Mouse (Mus musculus) kidney, embryonic 16.5 days (tissue): Measurements from ENCODE around the gene Smco4. TPM values are rescaled to one million over a fixed set of nuclear protein-coding genes. Genes with fewer than 3 reads are reported as not detected.

Experiments used
- ATAC-seq: fragments of 200-750 bp; cut with Nextera tagmentation; 2 replicates; pipeline ENCODE4 v1.8.0; 2017; ENCODE audit warnings: moderate TSS enrichment; ENCODE audit not compliant: low FRiP score, low TSS enrichment
- H3K27ac ChIP-seq: fragments of 300-500 bp; sonication (generic); 2 replicates; pipeline ENCODE4 v1.5.1; 2014; ENCODE audit warnings: low read length
- H3K27me3 ChIP-seq: fragments of 300-500 bp; sonication (generic); 2 replicates; pipeline ENCODE4 v1.6.1; 2014; ENCODE audit warnings: low read length, control low read depth, mixed read lengths; ENCODE audit not compliant: insufficient read depth
- H3K36me3 ChIP-seq: fragments of 300-500 bp; sonication (generic); 2 replicates; pipeline ENCODE4 v1.6.1; 2014; ENCODE audit warnings: low read length, control low read depth, mixed read lengths; ENCODE audit not compliant: insufficient read depth
- H3K4me1 ChIP-seq: fragments of 300-500 bp; sonication (generic); 2 replicates; pipeline ENCODE4 v1.6.1; 2014; ENCODE audit warnings: low read length, control low read depth, mixed read lengths; ENCODE audit not compliant: insufficient read depth
- H3K4me2 ChIP-seq: fragments of 300-500 bp; sonication (generic); replicated peaks from 2 replicates; pipeline ENCODE4 v1.6.1; 2014; ENCODE audit warnings: low read depth, low read length
- H3K4me3 ChIP-seq: fragments of 300-500 bp; sonication (generic); 2 replicates; pipeline ENCODE4 v1.5.1; 2014; ENCODE audit warnings: mild to moderate bottlenecking, low read length
- H3K9ac ChIP-seq: fragments of 300-500 bp; sonication (generic); replicated peaks from 2 replicates; pipeline ENCODE4 v1.6.1; 2014; ENCODE audit warnings: low read length
- H3K9me3 ChIP-seq: fragments of 300-500 bp; sonication (generic); 2 replicates; pipeline ENCODE4 v1.6.1; 2016; ENCODE audit warnings: low read length, control low read depth
- WGBS: fragments of 180-500 bp; shearing (Covaris S2); extraction: QIAGEN DNeasy Blood & Tissue Kit; methylation state at CpG from one replicate; pipeline ENCODE4 v1.1.7; 2014; 5-methylcytosine and 5-hydroxymethylcytosine counted together
- polyA plus RNA-seq: library from polyadenylated mRNA; unstranded; fragments of >200 nt; fragmentation: Nextera tagmentation; extraction: Ambion mirVana; gene quantifications from 2 replicates; pipeline ENCODE4 v1.2.1, GENCODE M21; 2015

The Smco4 gene
- polyA plus RNA-seq, 1 experiment from 2014 or later = 4.4 TPM

DNA sequence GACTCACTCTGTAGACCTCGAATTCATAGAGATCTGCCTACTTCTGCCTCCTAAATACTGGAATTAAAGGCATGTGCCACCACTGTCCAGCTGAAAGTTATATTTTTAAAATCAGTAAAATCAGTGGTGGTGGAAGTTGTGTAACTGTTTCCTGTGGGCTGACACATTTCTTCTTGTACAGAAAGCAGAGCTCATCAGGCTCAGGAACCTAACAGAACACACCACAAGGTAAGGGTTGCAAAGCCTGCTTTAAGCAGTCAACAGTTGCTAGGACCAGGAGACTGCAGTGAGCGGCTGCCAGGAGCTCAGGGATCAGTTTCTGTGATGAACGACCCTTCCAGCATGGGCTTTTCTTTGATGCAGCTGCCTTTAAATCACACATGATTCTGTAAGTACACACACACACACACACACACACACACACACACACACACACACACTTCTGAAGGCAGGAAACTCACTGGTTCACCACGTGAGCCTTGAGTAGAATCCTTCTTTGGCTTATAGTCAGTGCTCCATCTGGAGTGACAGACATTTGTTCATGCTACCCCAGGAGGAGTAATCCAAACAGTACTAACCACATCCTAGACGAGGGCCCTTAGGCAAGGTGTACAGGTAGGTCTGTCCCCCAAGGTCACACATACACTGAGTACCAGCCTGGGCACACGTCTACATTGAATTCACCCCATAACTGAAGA is 94.1 kb downstream of the Smco4 start:
- Histone ChIP-seq H3K9me3 (0 out of 2 replicates have a peak, but pooled peaks cover under 1% of the 10 kb centered on the region), H3K9ac (no peak overlapping the region), H3K4me2 (no peak overlapping the region), H3K4me3 (no peak overlapping the region), H3K27me3 (no peaks in the 10 kb centered on the region), H3K36me3 (no peaks in the 10 kb centered on the region), H3K27ac (no peak overlapping the region), H3K4me1 (no peaks in the 10 kb centered on the region)
- no peak for ATAC-seq
- WGBS = 39% methylated on average over 6 of the region's 6 CpGs

- Histone ChIP-seq H3K4me2 (no peak overlapping the region), H3K4me1 (no peaks in the 10 kb centered on the region), H3K27me3 (no peaks in the 10 kb centered on the region), H3K4me3 (no peak overlapping the region), H3K27ac (no peak overlapping the region), H3K9me3 (0 out of 2 replicates have a peak, but pooled peaks cover 4% of the 10 kb centered on the region), H3K9ac (no peak overlapping the region), H3K36me3 (no peaks in the 10 kb centered on the region)
- WGBS = 80% methylated on average over 4 of the region's 4 CpGs
- no peak for ATAC-seq
Measured at GRCm38 (mm10) chr9:15594148-15594547, 100.9 kb downstream of the Smco4 start.

Other genes with a start within 250 kb of the Smco4 start
- 29.6 and 37.0 TPM in 2 replicates for gene Med17, start 213.5 kb upstream of the Smco4 start, polyA plus RNA-seq
- gene Taf1d, start 187.2 kb upstream of the Smco4 start, polyA plus RNA-seq = 67.1 and 80.0 TPM in 2 replicates
- 26.8 and 29.4 TPM in 2 replicates for gene 4931406C07Rik, start 187.0 kb upstream of the Smco4 start, polyA plus RNA-seq
- gene Cep295, start 135.6 kb upstream of the Smco4 start, polyA plus RNA-seq = 14.5 and 19.2 TPM in 2 replicates
- 0.50 and 0.82 TPM in 2 replicates for gene Deup1, start 134.5 kb downstream of the Smco4 start, polyA plus RNA-seq
- gene Slc36a4, start 216.3 kb downstream of the Smco4 start, polyA plus RNA-seq = 15.8 and 16.3 TPM in 2 replicates